Mouse (Mus musculus): ENCODE data around the gene A730015C16Rik. TPM values are rescaled to one million over a fixed set of nuclear protein-coding genes. Genes with fewer than 3 reads are reported as not detected.

Gene A730015C16Rik
- polyA plus RNA-seq, 1 experiment: 0.21 TPM

- no peak for TF ChIP-seq POLR2A (IDR thresholded peaks at IDR 0.05; ENCODE audit: borderline replicate concordance, extremely low read depth, low read depth, low read length)
- TF ChIP-seq CTCF (IDR thresholded peaks at IDR 0.05; ENCODE audit: insufficient read depth, low read length): no peak
- peak overlapping the region; percentile 97 for H3K4me3 ChIP-seq (replicated peaks; ENCODE audit: extremely low read depth, low read depth, low read length)
- H3K4me1 ChIP-seq (ENCODE audit: control insufficient read depth, insufficient read depth, low read length): peaks cover 10% of the 10 kb centered on the region; the same call in 1 of the 2 replicates
- 0% methylated on average over 6 of the region's 6 CpGs for WGBS
- DNase-seq: no peak
Observed at GRCm38 (mm10) chr4:108833828-108834114, 14.6 kb downstream of the A730015C16Rik start.

GRCm38 (mm10) chr4:108832916-108833827, 15.2 kb downstream of the A730015C16Rik start, which contains the start of gene Btf3l4:
Btf3l4 (minus strand) TSS chr4:108833614.
- peaks cover 7% of the 10 kb centered on the region; the same call in 1 of the 2 replicates for H3K4me1 ChIP-seq (ENCODE audit: control insufficient read depth, insufficient read depth, low read length)
- DNase-seq: peak; percentile 82
- H3K4me3 ChIP-seq (replicated peaks; ENCODE audit: extremely low read depth, low read depth, low read length): peak within 1 kb of the TSS; percentile 97
- TF ChIP-seq POLR2A (IDR thresholded peaks at IDR 0.05; ENCODE audit: borderline replicate concordance, extremely low read depth, low read depth, low read length) (peak; percentile 63; the same call in 1 of the 2 replicates), CTCF (IDR thresholded peaks at IDR 0.05; ENCODE audit: insufficient read depth, low read length) (no peak)
- WGBS: under 1% methylated on average over 71 of the region's 73 CpGs

- DNase-seq: no peak
- WGBS: 67% methylated on average over 1 of the region's 1 CpGs
- no peak for TF ChIP-seq POLR2A (IDR thresholded peaks at IDR 0.05; ENCODE audit: borderline replicate concordance, extremely low read depth, low read depth, low read length)
- no peak for TF ChIP-seq CTCF (IDR thresholded peaks at IDR 0.05; ENCODE audit: insufficient read depth, low read length)
- Histone ChIP-seq H3K4me3 (replicated peaks; ENCODE audit: extremely low read depth, low read depth, low read length) (no peak overlapping the region), H3K4me1 (ENCODE audit: control insufficient read depth, insufficient read depth, low read length) (peaks cover 6% of the 10 kb centered on the region; the same call in 1 of the 2 replicates)
Observed at GRCm38 (mm10) chr4:108830698-108831097, 17.7 kb downstream of the A730015C16Rik start.

- no peak for TF ChIP-seq CTCF (IDR thresholded peaks at IDR 0.05; ENCODE audit: insufficient read depth, low read length)
- TF ChIP-seq POLR2A (IDR thresholded peaks at IDR 0.05; ENCODE audit: borderline replicate concordance, extremely low read depth, low read depth, low read length): no peak
- peaks cover 4% of the 10 kb centered on the region for H3K4me1 ChIP-seq (ENCODE audit: control insufficient read depth, insufficient read depth, low read length)
Observed at GRCm38 (mm10) chr4:108826643-108827042, 21.8 kb downstream of the A730015C16Rik start.

GRCm38 (mm10) chr4:108826096-108826495, 22.3 kb downstream of the A730015C16Rik start:
- WGBS: 56% methylated on average over 1 of the region's 1 CpGs
- DNase-seq: no peak
- Histone ChIP-seq H3K4me1 (ENCODE audit: control insufficient read depth, insufficient read depth, low read length) (peaks cover 4% of the 10 kb centered on the region), H3K4me3 (replicated peaks; ENCODE audit: extremely low read depth, low read depth, low read length) (no peak overlapping the region)
- no peak for TF ChIP-seq POLR2A (IDR thresholded peaks at IDR 0.05; ENCODE audit: borderline replicate concordance, extremely low read depth, low read depth, low read length)
- no peak for TF ChIP-seq CTCF (IDR thresholded peaks at IDR 0.05; ENCODE audit: insufficient read depth, low read length)

More at GRCm38 (mm10) chr4:108826643-108827042, 21.8 kb downstream of the A730015C16Rik start:
- DNase-seq: no peak
- 46% methylated on average over 2 of the region's 2 CpGs for WGBS
- no peak overlapping the region for H3K4me3 ChIP-seq (replicated peaks; ENCODE audit: extremely low read depth, low read depth, low read length)

- 74% methylated on average over 3 of the region's 3 CpGs for WGBS
- H3K4me1 ChIP-seq (ENCODE audit: control insufficient read depth, insufficient read depth, low read length): peaks cover 4% of the 10 kb centered on the region
- no peak for TF ChIP-seq CTCF (IDR thresholded peaks at IDR 0.05; ENCODE audit: insufficient read depth, low read length)
- no peak overlapping the region for H3K4me3 ChIP-seq (replicated peaks; ENCODE audit: extremely low read depth, low read depth, low read length)
- DNase-seq: no peak
Observed at GRCm38 (mm10) chr4:108825677-108826076, 22.7 kb downstream of the A730015C16Rik start.

- Histone ChIP-seq H3K4me1 (ENCODE audit: control insufficient read depth, insufficient read depth, low read length) (no peaks in the 10 kb centered on the region), H3K4me3 (replicated peaks; ENCODE audit: extremely low read depth, low read depth, low read length) (no peak overlapping the region)
- no peak for DNase-seq
- WGBS: 72% methylated on average over 6 of the region's 6 CpGs
- TF ChIP-seq POLR2A (IDR thresholded peaks at IDR 0.05; ENCODE audit: borderline replicate concordance, extremely low read depth, low read depth, low read length): no peak
- no peak for TF ChIP-seq CTCF (IDR thresholded peaks at IDR 0.05; ENCODE audit: insufficient read depth, low read length)
Observed at GRCm38 (mm10) chr4:108811550-108811949, 36.9 kb downstream of the A730015C16Rik start.

- TF ChIP-seq CTCF (IDR thresholded peaks at IDR 0.05; ENCODE audit: insufficient read depth, low read length): no peak
- TF ChIP-seq POLR2A (IDR thresholded peaks at IDR 0.05; ENCODE audit: borderline replicate concordance, extremely low read depth, low read depth, low read length): no peak
- no peak for DNase-seq
Observed at GRCm38 (mm10) chr4:108811142-108811541, 37.3 kb downstream of the A730015C16Rik start.

GRCm38 (mm10) chr4:108803535-108803934, 44.9 kb downstream of the A730015C16Rik start:
- WGBS: 89% methylated on average over 2 of the region's 2 CpGs
- no peak overlapping the region for H3K4me3 ChIP-seq (replicated peaks; ENCODE audit: extremely low read depth, low read depth, low read length)
- no peaks in the 10 kb centered on the region for H3K4me1 ChIP-seq (ENCODE audit: control insufficient read depth, insufficient read depth, low read length)
- DNase-seq: no peak
- TF ChIP-seq POLR2A (IDR thresholded peaks at IDR 0.05; ENCODE audit: borderline replicate concordance, extremely low read depth, low read depth, low read length): no peak
- no peak for TF ChIP-seq CTCF (IDR thresholded peaks at IDR 0.05; ENCODE audit: insufficient read depth, low read length)

More at GRCm38 (mm10) chr4:108811142-108811541, 37.3 kb downstream of the A730015C16Rik start:
- no peak overlapping the region for H3K4me3 ChIP-seq (replicated peaks; ENCODE audit: extremely low read depth, low read depth, low read length)
- H3K4me1 ChIP-seq (ENCODE audit: control insufficient read depth, insufficient read depth, low read length): no peaks in the 10 kb centered on the region
- 68% methylated on average over 4 of the region's 4 CpGs for WGBS

Measured in lung, adult 2 months (tissue).